Mouse (Mus musculus) embryonic facial prominence, embryonic 13.5 days (tissue): Measurements from ENCODE around the gene Ssh2. TPM values are rescaled to one million over a fixed set of nuclear protein-coding genes. Genes with fewer than 3 reads are reported as not detected.

ENCODE experiments used
- ATAC-seq: fragments of 200-750 bp; cut with Nextera tagmentation; 2 replicates; pipeline ENCODE4 v1.8.0; 2017; ENCODE audit warnings: low read depth; ENCODE audit not compliant: insufficient number of reproducible peaks, insufficient read depth, low FRiP score, low TSS enrichment
- H3K27ac ChIP-seq: fragments of 300-500 bp; sonication (generic); 2 replicates; pipeline ENCODE4 v1.5.1; 2015; ENCODE audit warnings: moderate library complexity, mild to moderate bottlenecking, inconsistent platforms
- H3K27me3 ChIP-seq: fragments of 300-500 bp; sonication (generic); 2 replicates; pipeline ENCODE4 v1.6.1; 2015; ENCODE audit warnings: mild to moderate bottlenecking, inconsistent platforms
- H3K36me3 ChIP-seq: fragments of 300-500 bp; sonication (generic); 2 replicates; pipeline ENCODE4 v1.6.1; 2015; ENCODE audit warnings: mild to moderate bottlenecking, inconsistent platforms
- H3K4me1 ChIP-seq: fragments of 300-500 bp; sonication (generic); 2 replicates; pipeline ENCODE4 v1.6.1; 2015; ENCODE audit warnings: inconsistent platforms
- H3K4me2 ChIP-seq: fragments of 300-500 bp; sonication (generic); 2 replicates; pipeline ENCODE4 v1.6.1; 2015; ENCODE audit warnings: moderate library complexity, mild to moderate bottlenecking, inconsistent platforms
- H3K4me3 ChIP-seq: fragments of 300-500 bp; sonication (generic); 2 replicates; pipeline ENCODE4 v1.5.1; 2015; ENCODE audit warnings: mild to moderate bottlenecking, inconsistent platforms
- H3K9ac ChIP-seq: fragments of 300-500 bp; sonication (generic); 2 replicates; pipeline ENCODE4 v1.6.1; 2015; ENCODE audit warnings: mild to moderate bottlenecking, inconsistent platforms
- H3K9me3 ChIP-seq: fragments of 300-500 bp; sonication (generic); 2 replicates; pipeline ENCODE4 v1.6.1; 2016; ENCODE audit warnings: inconsistent platforms
- WGBS: fragments of 180-500 bp; shearing (Covaris S2); methylation state at CpG from one replicate; pipeline ENCODE4 v1.1.7; 2015; ENCODE audit warnings: mixed read lengths; 5-methylcytosine and 5-hydroxymethylcytosine counted together
- polyA plus RNA-seq: library from polyadenylated mRNA; unstranded; fragments of >200 nt; fragmentation: Nextera tagmentation; extraction: Ambion mirVana; gene quantifications from 2 replicates; pipeline ENCODE4 v1.2.1, GENCODE M21; 2015

Gene Ssh2
- polyA plus RNA-seq, 1 experiment from 2014 or later = 8.5 TPM

GRCm38 (mm10) chr11:77297246-77297645, 81.2 kb downstream of the Ssh2 start:
- WGBS = 38% methylated on average over 1 of the region's 1 CpGs
- H3K9me3 ChIP-seq = no peaks in the 10 kb centered on the region

GRCm38 (mm10) chr11:77307205-77307604, 91.1 kb downstream of the Ssh2 start:
- WGBS = 91% methylated on average over 3 of the region's 3 CpGs
- H3K36me3 ChIP-seq = no peaks in the 10 kb centered on the region
- H3K9ac ChIP-seq = no peak overlapping the region
- no peak overlapping the region for H3K4me3 ChIP-seq
- no peaks in the 10 kb centered on the region for H3K4me1 ChIP-seq
- no peak for ATAC-seq
- H3K4me2 ChIP-seq = no peak overlapping the region
- no peak overlapping the region for H3K27ac ChIP-seq
- no peaks in the 10 kb centered on the region for H3K9me3 ChIP-seq
- H3K27me3 ChIP-seq = no peaks in the 10 kb centered on the region

More at GRCm38 (mm10) chr11:77297246-77297645, 81.2 kb downstream of the Ssh2 start:
- no peaks in the 10 kb centered on the region for H3K36me3 ChIP-seq
- ATAC-seq = no peak
- H3K27ac ChIP-seq = no peak overlapping the region
- H3K4me1 ChIP-seq = peaks cover 14% of the 10 kb centered on the region
- H3K4me2 ChIP-seq = no peak overlapping the region
- no peak overlapping the region for H3K4me3 ChIP-seq
- no peaks in the 10 kb centered on the region for H3K27me3 ChIP-seq
- H3K9ac ChIP-seq = no peak overlapping the region

GRCm38 (mm10) chr11:77308533-77308932, 92.4 kb downstream of the Ssh2 start:
- H3K9ac ChIP-seq = no peak overlapping the region
- H3K9me3 ChIP-seq = no peaks in the 10 kb centered on the region
- H3K27me3 ChIP-seq = no peaks in the 10 kb centered on the region
- H3K27ac ChIP-seq = no peak overlapping the region
- H3K4me2 ChIP-seq = no peak overlapping the region
- WGBS = 0% methylated on average over 1 of the region's 1 CpGs
- no peaks in the 10 kb centered on the region for H3K4me1 ChIP-seq
- H3K36me3 ChIP-seq = no peaks in the 10 kb centered on the region
- no peak for ATAC-seq
- no peak overlapping the region for H3K4me3 ChIP-seq

DNA sequence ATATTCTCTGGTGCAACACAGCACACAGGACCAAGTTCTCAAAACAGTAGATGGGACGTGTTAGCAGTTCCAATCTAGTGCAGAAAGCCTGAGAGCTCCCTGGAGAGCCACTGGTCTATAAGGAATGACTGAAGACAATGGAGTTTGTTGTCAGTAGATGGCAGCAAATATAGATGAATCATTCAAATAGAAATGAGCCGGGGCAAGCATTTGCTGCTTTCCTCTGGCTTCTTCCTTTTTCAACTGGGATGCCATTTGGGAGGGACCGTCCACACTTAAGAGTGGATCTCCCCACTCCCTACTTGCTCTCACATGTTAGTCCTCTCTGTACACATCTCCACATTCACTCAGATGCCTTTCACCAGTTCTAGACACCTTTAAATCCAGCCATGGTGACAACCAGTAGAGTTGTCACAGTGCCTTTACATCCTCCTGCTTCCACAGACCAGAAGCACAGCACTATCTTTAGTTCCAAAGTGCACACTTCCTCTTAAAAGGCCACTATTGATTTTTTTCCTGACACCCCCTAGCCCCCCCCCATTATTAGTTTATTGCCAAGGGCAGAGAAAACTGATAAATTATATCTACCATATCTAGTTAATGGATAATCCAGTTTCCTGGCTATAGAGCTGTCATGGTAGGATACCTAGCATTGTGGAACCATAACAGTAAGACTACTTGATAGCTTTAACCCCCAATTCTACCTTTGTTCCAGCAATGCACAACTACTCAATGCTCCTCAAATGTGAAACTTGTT, 101.8 kb downstream of the Ssh2 start:
- Histone ChIP-seq H3K27ac (no peak overlapping the region), H3K9me3 (no peaks in the 10 kb centered on the region), H3K27me3 (no peaks in the 10 kb centered on the region), H3K9ac (no peak overlapping the region), H3K36me3 (no peaks in the 10 kb centered on the region), H3K4me2 (no peak overlapping the region), H3K4me3 (no peak overlapping the region), H3K4me1 (no peaks in the 10 kb centered on the region)
- 42% methylated on average over 3 of the region's 3 CpGs for WGBS
- ATAC-seq = no peak

- no peak overlapping the region for H3K4me3 ChIP-seq
- ATAC-seq = no peak
- H3K9me3 ChIP-seq = no peaks in the 10 kb centered on the region
- no peak overlapping the region for H3K4me2 ChIP-seq
- H3K4me1 ChIP-seq = no peaks in the 10 kb centered on the region
- no peak overlapping the region for H3K27ac ChIP-seq
- H3K27me3 ChIP-seq = no peaks in the 10 kb centered on the region
- H3K9ac ChIP-seq = no peak overlapping the region
- H3K36me3 ChIP-seq = no peaks in the 10 kb centered on the region
These were observed 102.5 kb downstream of the Ssh2 start for GRCm38 (mm10) chr11:77318478-77319118.

GRCm38 (mm10) chr11:77321214-77321613, 105.1 kb downstream of the Ssh2 start:
- 76% methylated on average over 1 of the region's 1 CpGs for WGBS
- Histone ChIP-seq H3K9ac (no peak overlapping the region), H3K9me3 (no peaks in the 10 kb centered on the region), H3K36me3 (no peaks in the 10 kb centered on the region), H3K27me3 (no peaks in the 10 kb centered on the region), H3K27ac (no peak overlapping the region), H3K4me1 (no peaks in the 10 kb centered on the region), H3K4me3 (no peak overlapping the region), H3K4me2 (no peak overlapping the region)
- ATAC-seq = no peak

GRCm38 (mm10) chr11:77330529-77330928, 114.4 kb downstream of the Ssh2 start:
- no peaks in the 10 kb centered on the region for H3K4me1 ChIP-seq
- H3K9ac ChIP-seq = no peak overlapping the region
- ATAC-seq = no peak
- H3K4me3 ChIP-seq = no peak overlapping the region
- H3K9me3 ChIP-seq = no peaks in the 10 kb centered on the region
- H3K36me3 ChIP-seq = peaks cover 6% of the 10 kb centered on the region
- H3K4me2 ChIP-seq = no peak overlapping the region
- 92% methylated on average over 2 of the region's 2 CpGs for WGBS
- H3K27me3 ChIP-seq = no peaks in the 10 kb centered on the region
- H3K27ac ChIP-seq = no peak overlapping the region

DNA sequence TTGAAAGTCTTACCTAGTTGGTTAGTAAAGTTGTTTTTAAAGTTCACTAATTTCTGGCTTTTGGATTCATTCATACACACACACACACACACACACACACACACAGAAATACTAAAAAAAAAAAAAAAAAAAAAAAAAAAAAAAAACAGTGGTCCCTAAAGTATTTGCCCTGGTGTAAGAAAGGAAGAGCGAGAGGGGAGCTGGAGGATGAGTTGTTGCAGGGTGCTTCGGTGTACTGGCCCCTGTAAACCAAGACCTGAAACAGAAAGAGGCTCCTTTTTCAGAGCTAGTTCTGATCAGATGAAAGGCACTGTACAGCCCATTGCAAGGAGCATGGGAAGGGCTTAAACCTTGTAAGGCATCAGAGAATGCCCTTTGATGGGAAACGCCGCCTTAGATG, 131.2 kb downstream of the Ssh2 start:
- Histone ChIP-seq H3K27ac (no peak overlapping the region), H3K4me2 (peak overlapping the region; percentile 78; the same call in 1 of the 2 replicates), H3K27me3 (peaks cover 4% of the 10 kb centered on the region; the same call in 1 of the 2 replicates), H3K4me1 (0 out of 2 replicates have a peak, but pooled peaks cover 6% of the 10 kb centered on the region), H3K9me3 (no peaks in the 10 kb centered on the region), H3K9ac (no peak overlapping the region), H3K36me3 (no peaks in the 10 kb centered on the region), H3K4me3 (no peak overlapping the region)
- no peak for ATAC-seq
- WGBS = 63% methylated on average over 4 of the region's 4 CpGs

DNA sequence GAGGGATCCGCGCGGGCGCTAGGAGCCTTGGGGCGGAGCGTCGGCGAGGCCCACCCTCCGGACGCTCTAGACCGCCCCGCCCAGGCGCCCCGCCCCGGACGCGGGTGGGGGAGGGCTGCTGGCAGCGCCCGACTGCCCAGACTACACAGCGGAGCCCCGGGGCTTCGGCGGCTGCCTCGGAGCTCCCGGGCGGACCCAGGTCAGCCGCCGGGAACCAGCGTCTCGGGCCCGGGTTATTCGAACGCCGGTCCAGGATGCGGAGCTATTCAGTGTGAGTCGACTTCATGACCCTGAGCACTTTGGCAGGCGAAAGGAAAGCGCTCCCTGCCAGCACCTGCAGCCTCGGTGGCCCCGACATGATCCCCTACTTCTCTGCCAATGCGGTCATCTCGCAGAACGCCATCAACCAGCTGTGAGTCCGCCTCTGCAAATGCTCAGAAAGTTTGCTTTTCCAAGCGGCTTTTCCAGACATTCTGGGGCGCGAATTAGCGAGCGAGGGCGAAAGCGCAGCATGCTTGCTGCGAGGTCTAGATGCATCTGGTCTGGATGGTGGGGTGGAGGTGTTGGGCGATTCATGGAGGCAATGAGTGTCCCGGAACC, 132.2 kb downstream of the Ssh2 start:
- under 1% methylated on average over 54 of the region's 54 CpGs for WGBS

GRCm38 (mm10) chr11:77348985-77349384, 132.9 kb downstream of the Ssh2 start:
- Histone ChIP-seq H3K4me1 (0 out of 2 replicates have a peak, but pooled peaks cover 6% of the 10 kb centered on the region), H3K9me3 (no peaks in the 10 kb centered on the region), H3K9ac (peak overlapping the region; percentile 73; the same call in 1 of the 2 replicates), H3K27ac (no peak overlapping the region), H3K27me3 (peaks cover 4% of the 10 kb centered on the region; the same call in 1 of the 2 replicates), H3K36me3 (no peaks in the 10 kb centered on the region), H3K4me2 (peak overlapping the region; percentile 78), H3K4me3 (peak overlapping the region; percentile 67)
- ATAC-seq = no peak
- 25% methylated on average over 6 of the region's 6 CpGs for WGBS

More for the DNA sequence above, 132.2 kb downstream of the Ssh2 start:
- peak overlapping the region; percentile 78 for H3K4me2 ChIP-seq
- H3K9me3 ChIP-seq = no peaks in the 10 kb centered on the region
- H3K27ac ChIP-seq = peak overlapping the region; percentile 39; the same call in 1 of the 2 replicates
- peak overlapping the region; percentile 67 for H3K4me3 ChIP-seq
- ATAC-seq = peak; percentile 89
- 0 out of 2 replicates have a peak, but pooled peaks cover 6% of the 10 kb centered on the region for H3K4me1 ChIP-seq
- peaks cover 4% of the 10 kb centered on the region; the same call in 1 of the 2 replicates for H3K27me3 ChIP-seq
- peak overlapping the region; percentile 73 for H3K9ac ChIP-seq
- no peaks in the 10 kb centered on the region for H3K36me3 ChIP-seq

GRCm38 (mm10) chr11:77349698-77350097, 133.6 kb downstream of the Ssh2 start:
- Histone ChIP-seq H3K4me2 (no peak overlapping the region), H3K27ac (no peak overlapping the region), H3K4me3 (no peak overlapping the region), H3K9me3 (no peaks in the 10 kb centered on the region), H3K4me1 (0 out of 2 replicates have a peak, but pooled peaks cover 6% of the 10 kb centered on the region), H3K27me3 (peaks cover 4% of the 10 kb centered on the region; the same call in 1 of the 2 replicates), H3K9ac (no peak overlapping the region), H3K36me3 (no peaks in the 10 kb centered on the region)
- no peak for ATAC-seq
- 82% methylated on average over 2 of the region's 2 CpGs for WGBS
